Mouse (Mus musculus) myocyte (in vitro differentiated cells): ENCODE results near the gene Zfp775.

ENCODE experiments used
- CEBPB ChIP-seq: IDR thresholded peaks from 2 replicates; pipeline ENCODE4 v1.6.1; 2011; ENCODE audit warnings: mild to moderate bottlenecking, moderate library complexity; ENCODE audit not compliant: poor library complexity, insufficient read depth, severe bottlenecking
- MAX ChIP-seq: IDR thresholded peaks from one replicate; pipeline ENCODE4 v1.6.1; 2011; ENCODE audit warnings: low read depth, mild to moderate bottlenecking, control low read depth
- MYOG ChIP-seq, 3 experiments: IDR thresholded peaks; one replicate each; pipeline ENCODE4 v1.6.1; 2011; ENCODE audit warnings: control low read depth in 2 of 3, low read depth in 2 of 3, mild to moderate bottlenecking in 2 of 3; ENCODE audit not compliant: insufficient read length in 2 of 3, control insufficient read depth in 1 of 3, insufficient read depth in 1 of 3
- POLR2A ChIP-seq: IDR thresholded peaks from one replicate; pipeline ENCODE4 v1.6.1; 2011; ENCODE audit warnings: low read depth, mild to moderate bottlenecking, control low read depth, moderate library complexity; ENCODE audit not compliant: insufficient read length
- POLR2AphosphoS2 ChIP-seq: IDR thresholded peaks from one replicate; pipeline ENCODE4 v1.6.1; 2011; ENCODE audit warnings: low read depth, control low read depth; ENCODE audit not compliant: insufficient read length
- REST ChIP-seq: IDR thresholded peaks from one replicate; pipeline ENCODE4 v1.6.1; 2011; ENCODE audit warnings: mild to moderate bottlenecking, control low read depth, moderate library complexity; ENCODE audit not compliant: insufficient read depth, insufficient read length
- SRF ChIP-seq: IDR thresholded peaks from one replicate; pipeline ENCODE4 v1.6.1; 2011; ENCODE audit warnings: low read depth; ENCODE audit not compliant: control insufficient read depth, insufficient read length

GRCm38 (mm10) chr6:48638553-48638952 lies 36.7 kb downstream of the Zfp775 start:
- TF ChIP-seq MAX (no peak), POLR2A (no peak), REST (no peak), MYOG (IDR thresholded peaks at IDR 0.05; ENCODE audit: control insufficient read depth in 1 of 3, insufficient read depth in 1 of 3, insufficient read length in 2 of 3, low read depth in 2 of 3) (no peak), SRF (no peak), POLR2AphosphoS2 (no peak), CEBPB (no peak)
